Mouse (Mus musculus): ENCODE results near the gene Gpr4. TPM values are rescaled to one million over a fixed set of nuclear protein-coding genes. Genes with fewer than 3 reads are reported as not detected.
A peak's percentile ranks its signal among the peaks of the same experiment; 100 is the strongest.

Gpr4 gene
- polyA plus RNA-seq, 1 experiment, result 6.5 TPM

- Histone ChIP-seq H3K4me3 (ENCODE audit: extremely low read depth, insufficient read depth, insufficient read length) (no peak overlapping the region), H3K27me3 (ENCODE audit: control insufficient read depth, insufficient read depth, low read length) (no peaks in the 10 kb centered on the region), H3K36me3 (ENCODE audit: control insufficient read depth, insufficient read depth, low read length) (peaks cover 40% of the 10 kb centered on the region), H3K27ac (ENCODE audit: insufficient read depth, low read length) (peak overlapping the region; percentile 68), H3K4me1 (ENCODE audit: control insufficient read depth, insufficient read depth, insufficient read length) (peaks cover 35% of the 10 kb centered on the region)
- TF ChIP-seq POLR2A (IDR thresholded peaks at IDR 0.05; ENCODE audit: low read depth, low read length), result no peak
- no peak for DNase-seq (ENCODE audit: low read depth in 1 of 2, low spot score in 2 of 2)
- WGBS, result 71% methylated on average over 7 of the region's 7 CpGs
Measured at GRCm38 (mm10) chr7:19265147-19265546, 52.8 kb downstream of the Gpr4 start.

DNA sequence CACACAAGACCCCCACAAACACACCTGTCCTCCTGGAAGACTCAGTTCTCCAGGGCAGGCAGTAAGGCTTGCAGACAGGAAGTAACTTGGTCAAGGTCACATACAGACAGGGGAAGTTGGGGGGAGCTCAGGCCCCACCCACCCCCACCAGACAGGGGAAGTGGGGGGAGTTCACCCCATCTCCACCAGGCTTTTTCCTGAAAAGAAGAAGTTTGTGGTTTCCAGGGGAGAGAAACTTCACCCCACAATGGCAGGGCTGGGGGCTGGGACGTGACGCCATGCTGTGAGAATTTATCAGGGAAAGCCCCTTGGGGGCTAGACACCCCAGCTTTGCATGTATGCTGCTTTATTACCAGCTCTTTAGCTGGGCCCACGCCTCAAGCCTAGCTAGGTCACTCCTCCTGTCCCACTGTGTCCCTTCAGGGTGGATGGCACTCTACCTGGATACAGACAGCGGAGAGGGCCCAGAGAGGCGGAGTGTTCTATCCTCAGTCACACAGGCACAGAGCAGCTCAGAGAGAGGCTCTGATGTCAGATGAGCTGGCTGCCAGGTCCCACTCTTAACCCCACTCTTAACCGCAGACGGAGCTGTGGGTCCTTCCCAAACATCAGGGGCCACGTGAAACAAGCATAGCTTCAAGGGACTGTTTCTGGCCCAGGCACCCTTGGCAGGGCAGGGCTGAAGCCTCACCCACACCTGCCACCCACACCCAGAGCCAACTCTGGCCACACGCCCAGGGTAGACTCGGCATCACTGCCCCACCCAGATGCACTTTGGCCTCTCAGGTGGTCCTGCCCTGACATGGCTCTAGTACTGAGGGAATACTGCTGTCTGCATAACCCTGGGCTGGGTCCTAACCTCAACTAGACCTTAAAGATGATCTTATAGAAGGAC, 53.8 kb downstream of the Gpr4 start:
- peaks cover 30% of the 10 kb centered on the region for H3K36me3 ChIP-seq (ENCODE audit: control insufficient read depth, insufficient read depth, low read length)
- TF ChIP-seq POLR2A (IDR thresholded peaks at IDR 0.05; ENCODE audit: low read depth, low read length) (no peak), CTCF (IDR thresholded peaks at IDR 0.05; ENCODE audit: extremely low read depth, insufficient read depth, insufficient read length, insufficient replicate concordance) (no peak)
- 6% methylated on average over 10 of the region's 10 CpGs for WGBS
- peak; percentile 64 to 80 for DNase-seq (ENCODE audit: low read depth in 1 of 2, low spot score in 2 of 2)
- peak overlapping the region; percentile 20; the same call in 1 of the 2 replicates for H3K4me3 ChIP-seq (ENCODE audit: extremely low read depth, insufficient read depth, insufficient read length)
- H3K4me1 ChIP-seq (ENCODE audit: control insufficient read depth, insufficient read depth, insufficient read length), result peaks cover 35% of the 10 kb centered on the region
- H3K27ac ChIP-seq (ENCODE audit: insufficient read depth, low read length), result peak overlapping the region; percentile 87
- H3K27me3 ChIP-seq (ENCODE audit: control insufficient read depth, insufficient read depth, low read length), result no peaks in the 10 kb centered on the region

DNA sequence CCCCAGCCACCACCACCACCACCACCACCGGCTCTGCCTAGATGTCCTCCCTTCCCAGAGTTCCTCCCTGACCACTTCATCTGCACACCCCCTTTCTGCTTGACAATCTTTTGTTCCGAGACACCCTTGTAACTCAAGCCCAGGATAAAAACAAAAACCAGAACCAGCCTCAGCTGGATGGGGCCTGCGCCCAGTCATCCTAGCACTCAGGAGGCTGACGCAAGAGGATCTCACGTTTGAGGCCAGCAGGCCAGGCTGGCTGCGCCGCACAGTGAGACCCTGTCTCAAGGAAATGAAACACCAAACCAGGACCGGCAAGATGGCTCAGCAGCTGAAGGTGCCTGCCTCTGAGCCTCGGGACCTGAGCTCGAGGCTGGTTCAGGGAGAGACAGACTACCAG, 54.7 kb downstream of the Gpr4 start:
- Histone ChIP-seq H3K4me3 (ENCODE audit: extremely low read depth, insufficient read depth, insufficient read length) (no peak overlapping the region; the same call in 1 of the 2 replicates), H3K4me1 (ENCODE audit: control insufficient read depth, insufficient read depth, insufficient read length) (peaks cover 35% of the 10 kb centered on the region), H3K36me3 (ENCODE audit: control insufficient read depth, insufficient read depth, low read length) (peaks cover 21% of the 10 kb centered on the region), H3K27me3 (ENCODE audit: control insufficient read depth, insufficient read depth, low read length) (no peaks in the 10 kb centered on the region), H3K27ac (ENCODE audit: insufficient read depth, low read length) (peak overlapping the region; percentile 59)
- TF ChIP-seq POLR2A (IDR thresholded peaks at IDR 0.05; ENCODE audit: low read depth, low read length), result no peak
- no peak for DNase-seq (ENCODE audit: low read depth in 1 of 2, low spot score in 2 of 2)
- WGBS, result 27% methylated on average over 10 of the region's 10 CpGs

DNA sequence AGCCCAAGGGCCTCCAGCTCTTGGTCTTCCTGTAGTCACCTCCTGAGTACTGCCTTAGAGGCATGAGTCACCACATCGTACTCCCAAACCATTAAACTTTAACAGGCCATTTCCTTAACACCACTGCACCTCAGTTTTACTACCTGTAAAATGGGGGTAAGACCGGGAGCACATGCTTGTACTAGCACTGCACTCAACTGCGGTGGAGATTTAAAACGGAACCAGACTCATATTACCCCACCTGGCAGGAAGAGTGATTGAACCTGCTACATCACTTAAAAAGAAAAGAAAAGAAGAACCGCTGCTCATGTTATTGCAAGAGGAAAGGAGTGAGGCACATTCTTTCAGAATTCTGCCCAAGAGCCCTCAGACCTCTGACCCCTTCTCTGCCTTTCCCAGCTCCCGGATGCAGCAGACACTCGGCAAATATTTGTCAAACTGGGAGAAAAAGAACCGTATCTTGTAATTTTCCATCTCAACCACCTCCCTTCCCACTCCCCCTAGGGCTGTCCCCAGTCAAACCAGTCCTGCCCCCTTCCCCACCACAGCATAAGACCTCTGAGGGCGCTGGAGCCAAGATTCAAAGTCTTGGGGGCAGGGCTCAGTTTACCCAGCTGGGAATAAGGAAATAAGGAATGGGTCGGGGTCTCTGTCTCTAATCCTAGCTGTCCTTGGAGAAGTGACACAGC, 56.8 kb downstream of the Gpr4 start:
- no peak for DNase-seq (ENCODE audit: low read depth in 1 of 2, low spot score in 2 of 2)
- peaks cover 39% of the 10 kb centered on the region for H3K4me1 ChIP-seq (ENCODE audit: control insufficient read depth, insufficient read depth, insufficient read length)
- peak overlapping the region; percentile 86 for H3K27ac ChIP-seq (ENCODE audit: insufficient read depth, low read length)
- no peaks in the 10 kb centered on the region for H3K27me3 ChIP-seq (ENCODE audit: control insufficient read depth, insufficient read depth, low read length)
- peaks cover 8% of the 10 kb centered on the region for H3K36me3 ChIP-seq (ENCODE audit: control insufficient read depth, insufficient read depth, low read length)
- TF ChIP-seq POLR2A (IDR thresholded peaks at IDR 0.05; ENCODE audit: low read depth, low read length) (no peak), CTCF (IDR thresholded peaks at IDR 0.05; ENCODE audit: extremely low read depth, insufficient read depth, insufficient read length, insufficient replicate concordance) (no peak)
- peak overlapping the region; percentile 91 for H3K4me3 ChIP-seq (ENCODE audit: extremely low read depth, insufficient read depth, insufficient read length)
- WGBS, result 7% methylated on average over 10 of the region's 10 CpGs

- H3K4me3 ChIP-seq (ENCODE audit: extremely low read depth, insufficient read depth, insufficient read length), result peak overlapping the region; percentile 91
- peak in 1 of 2 experiments; percentile 65 for DNase-seq (ENCODE audit: low read depth in 1 of 2, low spot score in 2 of 2)
- WGBS, result 2% methylated on average over 18 of the region's 19 CpGs
- H3K27me3 ChIP-seq (ENCODE audit: control insufficient read depth, insufficient read depth, low read length), result no peaks in the 10 kb centered on the region
- H3K27ac ChIP-seq (ENCODE audit: insufficient read depth, low read length), result peak overlapping the region; percentile 96
- TF ChIP-seq CTCF (IDR thresholded peaks at IDR 0.05; ENCODE audit: extremely low read depth, insufficient read depth, insufficient read length, insufficient replicate concordance) (no peak), POLR2A (IDR thresholded peaks at IDR 0.05; ENCODE audit: low read depth, low read length) (peak; percentile 1; the same call in 1 of the 2 replicates)
- peaks cover 37% of the 10 kb centered on the region for H3K4me1 ChIP-seq (ENCODE audit: control insufficient read depth, insufficient read depth, insufficient read length)
- H3K36me3 ChIP-seq (ENCODE audit: control insufficient read depth, insufficient read depth, low read length), result peaks cover 3% of the 10 kb centered on the region; the same call in 1 of the 2 replicates
Measured at GRCm38 (mm10) chr7:19269721-19270441, 57.5 kb downstream of the Gpr4 start.

DNA sequence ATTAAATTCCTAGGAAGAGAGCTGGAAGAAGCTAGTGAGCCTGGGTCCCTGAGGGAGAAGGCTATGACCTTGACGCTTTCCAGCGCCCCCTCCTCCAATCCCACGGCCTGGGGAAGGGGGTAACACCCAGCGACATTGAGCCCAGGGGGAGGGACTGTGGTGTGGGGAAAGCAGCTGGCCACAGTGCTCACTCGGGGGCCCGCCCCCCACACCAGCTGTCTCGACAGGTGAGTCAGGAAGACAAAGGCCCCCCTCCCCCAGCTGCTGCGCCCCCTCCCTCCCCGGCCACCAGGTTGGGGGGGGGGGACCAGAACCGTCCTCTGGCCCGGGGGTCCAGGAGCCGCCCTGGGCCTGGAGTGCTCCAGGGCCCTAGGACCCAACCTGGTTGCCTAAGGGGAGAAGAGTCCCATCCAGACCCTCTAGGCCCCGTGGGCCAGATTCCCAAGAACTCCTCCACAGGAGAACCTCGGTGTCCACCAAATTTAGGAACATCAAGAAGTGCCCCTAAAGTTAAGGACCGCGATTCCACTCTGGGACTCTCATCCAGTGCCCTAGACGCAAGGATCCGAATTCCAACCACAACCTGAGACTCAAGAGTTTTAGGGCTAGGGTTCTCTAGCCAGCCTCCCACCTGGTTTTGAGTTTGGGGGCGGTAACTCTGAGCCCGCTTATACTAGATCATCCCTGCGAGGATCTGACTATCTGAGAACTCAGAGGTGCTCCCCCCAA, 58.3 kb downstream of the Gpr4 start:
- peaks cover 30% of the 10 kb centered on the region for H3K4me1 ChIP-seq (ENCODE audit: control insufficient read depth, insufficient read depth, insufficient read length)
- peak in 1 of 2 experiments; percentile 40 for DNase-seq (ENCODE audit: low read depth in 1 of 2, low spot score in 2 of 2)
- 0% methylated on average over 19 of the region's 21 CpGs for WGBS
- peak overlapping the region; percentile 91 for H3K4me3 ChIP-seq (ENCODE audit: extremely low read depth, insufficient read depth, insufficient read length)
- no peaks in the 10 kb centered on the region for H3K27me3 ChIP-seq (ENCODE audit: control insufficient read depth, insufficient read depth, low read length)
- no peaks in the 10 kb centered on the region for H3K36me3 ChIP-seq (ENCODE audit: control insufficient read depth, insufficient read depth, low read length)
- TF ChIP-seq POLR2A (IDR thresholded peaks at IDR 0.05; ENCODE audit: low read depth, low read length) (no peak), CTCF (IDR thresholded peaks at IDR 0.05; ENCODE audit: extremely low read depth, insufficient read depth, insufficient read length, insufficient replicate concordance) (no peak)
- peak overlapping the region; percentile 96 for H3K27ac ChIP-seq (ENCODE audit: insufficient read depth, low read length)

Measured in spleen, adult 2 months (tissue).